Mouse (Mus musculus) cerebellum, adult 8-10 months (tissue): ENCODE data around the gene Mrps33.

ENCODE experiments used
- DNase-seq: peaks from one replicate; pipeline ENCODE4 v3.0.0; 2022

Mrps33 gene

GRCm38 (mm10) chr6:39810612-39811116 lies at the start of gene Mrps33:
Gene Mrps33 (minus strand): TSS chr6:39810988.
- peak; percentile 98 for DNase-seq

- DNase-seq: no peak
These were observed 38.9 kb upstream of the Mrps33 start for GRCm38 (mm10) chr6:39849667-39850066.

- DNase-seq: no peak
These were observed 38.0 kb upstream of the Mrps33 start for GRCm38 (mm10) chr6:39848766-39849165.

- no peak for DNase-seq
These were observed 36.8 kb upstream of the Mrps33 start for GRCm38 (mm10) chr6:39847538-39847937.

- no peak for DNase-seq
These were observed 33.0 kb upstream of the Mrps33 start for GRCm38 (mm10) chr6:39843698-39844342.

- DNase-seq: no peak
These were observed 17.9 kb upstream of the Mrps33 start for GRCm38 (mm10) chr6:39828736-39829135.

GRCm38 (mm10) chr6:39821241-39821640 lies 10.5 kb upstream of the Mrps33 start:
- DNase-seq: no peak

- DNase-seq: no peak
These were observed 8.1 kb upstream of the Mrps33 start for GRCm38 (mm10) chr6:39818922-39819321.

- DNase-seq: no peak
These were observed 2.3 kb downstream of the Mrps33 start for GRCm38 (mm10) chr6:39808511-39808910.

GRCm38 (mm10) chr6:39807050-39807560 lies 3.7 kb downstream of the Mrps33 start:
- DNase-seq: no peak

GRCm38 (mm10) chr6:39806336-39806735 lies 4.5 kb downstream of the Mrps33 start:
- no peak for DNase-seq

GRCm38 (mm10) chr6:39805916-39806315 lies 4.9 kb downstream of the Mrps33 start:
- no peak for DNase-seq

- no peak for DNase-seq
These were observed 9.8 kb downstream of the Mrps33 start for GRCm38 (mm10) chr6:39800977-39801376.

- no peak for DNase-seq
These were observed 13.7 kb downstream of the Mrps33 start for GRCm38 (mm10) chr6:39797076-39797475.

- no peak for DNase-seq
These were observed 14.6 kb downstream of the Mrps33 start for GRCm38 (mm10) chr6:39796150-39796549.

- no peak for DNase-seq
These were observed 19.0 kb downstream of the Mrps33 start for GRCm38 (mm10) chr6:39791806-39792205.

- DNase-seq: no peak
These were observed 22.4 kb downstream of the Mrps33 start for GRCm38 (mm10) chr6:39788408-39788807.

GRCm38 (mm10) chr6:39787783-39788182 lies 23.0 kb downstream of the Mrps33 start:
- no peak for DNase-seq

GRCm38 (mm10) chr6:39785944-39786343 lies 24.8 kb downstream of the Mrps33 start:
- DNase-seq: no peak

- no peak for DNase-seq
These were observed 27.3 kb downstream of the Mrps33 start for GRCm38 (mm10) chr6:39783521-39783920.

GRCm38 (mm10) chr6:39782618-39783017 lies 28.2 kb downstream of the Mrps33 start:
- DNase-seq: peak; percentile 48

- no peak for DNase-seq
These were observed 28.8 kb downstream of the Mrps33 start for GRCm38 (mm10) chr6:39781766-39782530.

GRCm38 (mm10) chr6:39780857-39781666 lies 29.7 kb downstream of the Mrps33 start:
- DNase-seq: no peak
